Mouse (Mus musculus) ES-Bruce4 (cell line): ENCODE measurements around the gene Ctsa. TPM values are rescaled to one million over a fixed set of nuclear protein-coding genes. Genes with fewer than 3 reads are reported as not detected.

ENCODE experiments used
- H3K27ac ChIP-seq: 2 replicates; pipeline ENCODE4 v1.5.1; 2012; ENCODE audit warnings: low read length, inconsistent platforms; ENCODE audit not compliant: insufficient read depth
- H3K27me3 ChIP-seq: 2 replicates; pipeline ENCODE4 v1.6.1; 2012; ENCODE audit warnings: mild to moderate bottlenecking, low read length, inconsistent platforms; ENCODE audit not compliant: control insufficient read depth, poor library complexity, insufficient read depth, severe bottlenecking
- H3K36me3 ChIP-seq: 2 replicates; pipeline ENCODE4 v1.6.1; 2012; ENCODE audit warnings: inconsistent platforms, mild to moderate bottlenecking, low read length, moderate library complexity; ENCODE audit not compliant: control insufficient read depth, poor library complexity, insufficient read depth, severe bottlenecking
- H3K4me1 ChIP-seq: one replicate; pipeline ENCODE4 v1.8.1; 2011; ENCODE audit warnings: low read length; ENCODE audit not compliant: control insufficient read depth, insufficient read depth
- H3K4me3 ChIP-seq: 2 replicates; pipeline ENCODE4 v1.5.1; 2011; ENCODE audit warnings: low read depth, mild to moderate bottlenecking, low read length
- H3K9ac ChIP-seq: 2 replicates; pipeline ENCODE4 v1.6.1; 2012; ENCODE audit warnings: low read depth, mild to moderate bottlenecking, inconsistent platforms; ENCODE audit not compliant: poor library complexity, severe bottlenecking
- H3K9me3 ChIP-seq: replicated peaks from 2 replicates; pipeline ENCODE4 v1.6.1; 2012; ENCODE audit warnings: mild to moderate bottlenecking, low read length, inconsistent platforms; ENCODE audit not compliant: control insufficient read depth, poor library complexity, insufficient read depth, severe bottlenecking
- CTCF ChIP-seq: IDR thresholded peaks from one replicate; pipeline ENCODE4 v1.8.1; 2011; ENCODE audit warnings: low read depth, low read length
- EP300 ChIP-seq: IDR thresholded peaks from 2 replicates; pipeline ENCODE4 v1.6.1; 2011; ENCODE audit warnings: low read depth, low read length; ENCODE audit not compliant: insufficient read depth
- POLR2A ChIP-seq: IDR thresholded peaks from one replicate; pipeline ENCODE4 v1.8.1; 2011; ENCODE audit warnings: low read length; ENCODE audit not compliant: insufficient read depth
- polyA plus RNA-seq: library from polyadenylated mRNA; stranded (reverse); fragments of >200 nt; gene quantifications from 2 replicates; pipeline ENCODE4 v1.2.4, GENCODE M21; 2011; ENCODE audit warnings: low read depth; ENCODE audit not compliant: missing spikeins, insufficient read depth, insufficient read length

Gene Ctsa
- polyA plus RNA-seq, 1 experiment, result 75.3 TPM

GRCm38 (mm10) chr2:164878509-164879227 is 46.0 kb downstream of the Ctsa start:
- Histone ChIP-seq H3K27me3 (no peaks in the 10 kb centered on the region), H3K36me3 (no peaks in the 10 kb centered on the region), H3K9ac (peak overlapping the region; percentile 96), H3K4me3 (peak overlapping the region; percentile 70), H3K4me1 (peaks cover 2% of the 10 kb centered on the region), H3K9me3 (no peaks in the 10 kb centered on the region), H3K27ac (peak overlapping the region; percentile 55)
- TF ChIP-seq EP300 (no peak), POLR2A (peak; percentile 41), CTCF (peak; percentile 1)

- peak within 1 kb of the TSS; percentile 100 for H3K4me3 ChIP-seq
- H3K9ac ChIP-seq, result peak within 1 kb of the TSS; percentile 96
- no peaks in the 10 kb centered on the region for H3K36me3 ChIP-seq
- H3K4me1 ChIP-seq, result peaks cover 2% of the 10 kb centered on the region
- peak within 1 kb of the TSS; percentile 84 for H3K27ac ChIP-seq
- no peaks in the 10 kb centered on the region for H3K9me3 ChIP-seq
- TF ChIP-seq EP300 (0 out of 2 replicates have a peak, but pooled peaks have one; percentile 24), POLR2A (no peak), CTCF (no peak)
- no peaks in the 10 kb centered on the region for H3K27me3 ChIP-seq
Observed at GRCm38 (mm10) chr2:164879228-164879567, 46.5 kb downstream of the Ctsa start, which contains the start of gene Pcif1. Pcif1 (plus strand) TSS chr2:164879304.

GRCm38 (mm10) chr2:164879568-164880277 is 47.0 kb downstream of the Ctsa start:
- Histone ChIP-seq H3K4me1 (peaks cover 2% of the 10 kb centered on the region), H3K27ac (peak overlapping the region; percentile 84), H3K4me3 (peak overlapping the region; percentile 100), H3K36me3 (no peaks in the 10 kb centered on the region), H3K9me3 (no peaks in the 10 kb centered on the region), H3K27me3 (no peaks in the 10 kb centered on the region), H3K9ac (peak overlapping the region; percentile 96)
- TF ChIP-seq POLR2A (peak; percentile 83), EP300 (no peak)

GRCm38 (mm10) chr2:164882619-164883018 is 49.9 kb downstream of the Ctsa start:
- Histone ChIP-seq H3K9ac (no peak overlapping the region), H3K36me3 (peaks cover 15% of the 10 kb centered on the region), H3K4me3 (no peak overlapping the region), H3K9me3 (no peaks in the 10 kb centered on the region), H3K27ac (no peak overlapping the region), H3K4me1 (no peaks in the 10 kb centered on the region), H3K27me3 (no peaks in the 10 kb centered on the region)
- TF ChIP-seq POLR2A (no peak), CTCF (no peak), EP300 (no peak)

GRCm38 (mm10) chr2:164885788-164886187 is 53.1 kb downstream of the Ctsa start:
- TF ChIP-seq POLR2A, result no peak
- TF ChIP-seq CTCF, result no peak
- no peak for TF ChIP-seq EP300
- no peaks in the 10 kb centered on the region for H3K9me3 ChIP-seq
- no peaks in the 10 kb centered on the region for H3K4me1 ChIP-seq
- H3K27me3 ChIP-seq, result no peaks in the 10 kb centered on the region
- H3K9ac ChIP-seq, result no peak overlapping the region
- no peak overlapping the region for H3K4me3 ChIP-seq
- peaks cover 28% of the 10 kb centered on the region for H3K36me3 ChIP-seq
- H3K27ac ChIP-seq, result no peak overlapping the region

- no peaks in the 10 kb centered on the region for H3K4me1 ChIP-seq
- H3K9ac ChIP-seq, result no peak overlapping the region
- H3K9me3 ChIP-seq, result no peaks in the 10 kb centered on the region
- H3K27me3 ChIP-seq, result no peaks in the 10 kb centered on the region
- peaks cover 33% of the 10 kb centered on the region for H3K36me3 ChIP-seq
- no peak overlapping the region for H3K27ac ChIP-seq
- TF ChIP-seq POLR2A (no peak), CTCF (no peak), EP300 (no peak)
- no peak overlapping the region for H3K4me3 ChIP-seq
Observed at GRCm38 (mm10) chr2:164886617-164887016, 53.9 kb downstream of the Ctsa start.
